Mouse (Mus musculus): Measurements from ENCODE around the gene Hdac8. TPM values are rescaled to one million over a fixed set of nuclear protein-coding genes. Genes with fewer than 3 reads are reported as not detected.
A peak's percentile ranks its signal among the peaks of the same experiment; 100 is the strongest.

Gene Hdac8
- polyA plus RNA-seq, 1 experiment from 2014 or later = 6.0 TPM

GRCm38 (mm10) chrX:102416972-102417371 lies 88.2 kb downstream of the Hdac8 start:
- DNase-seq (ENCODE audit: low spot score) (no peak), ATAC-seq (ENCODE audit: low FRiP score, low TSS enrichment) (no peak)
- TF ChIP-seq EP300 (optimal IDR thresholded peaks at IDR 0.05) (no peak), CTCF (IDR thresholded peaks at IDR 0.05; ENCODE audit: low read depth) (no peak)
- no peaks in the 10 kb centered on the region for H3K27me3 ChIP-seq (ENCODE audit: control insufficient read depth, insufficient read depth, low read length)
- H3K36me3 ChIP-seq (ENCODE audit: control insufficient read depth, insufficient read depth, low read length) = no peaks in the 10 kb centered on the region
- H3K4me3 ChIP-seq (ENCODE audit: low read depth, low read length) = no peak overlapping the region
- H3K4me1 ChIP-seq (replicated peaks; ENCODE audit: control insufficient read depth, insufficient read depth) = no peaks in the 10 kb centered on the region
- H3K4me2 ChIP-seq (replicated peaks; ENCODE audit: low read depth) = no peak overlapping the region
- H3K9ac ChIP-seq (ENCODE audit: low read length) = no peak overlapping the region
- WGBS = 56% methylated on average over 4 of the region's 4 CpGs
- H3K27ac ChIP-seq (replicated peaks) = no peak overlapping the region
- H3K9me3 ChIP-seq (ENCODE audit: control insufficient read depth, low read length) = no peaks in the 10 kb centered on the region

GRCm38 (mm10) chrX:102416386-102416785 lies 88.8 kb downstream of the Hdac8 start:
- no peak overlapping the region for H3K27ac ChIP-seq (replicated peaks)
- 58% methylated on average over 4 of the region's 4 CpGs for WGBS
- no peaks in the 10 kb centered on the region for H3K36me3 ChIP-seq (ENCODE audit: control insufficient read depth, insufficient read depth, low read length)
- DNase-seq (ENCODE audit: low spot score) = no peak
- H3K4me1 ChIP-seq (replicated peaks; ENCODE audit: control insufficient read depth, insufficient read depth) = no peaks in the 10 kb centered on the region
- no peak overlapping the region for H3K4me2 ChIP-seq (replicated peaks; ENCODE audit: low read depth)
- H3K9me3 ChIP-seq (ENCODE audit: control insufficient read depth, low read length) = no peaks in the 10 kb centered on the region
- no peak overlapping the region for H3K9ac ChIP-seq (ENCODE audit: low read length)
- H3K27me3 ChIP-seq (ENCODE audit: control insufficient read depth, insufficient read depth, low read length) = no peaks in the 10 kb centered on the region
- TF ChIP-seq CTCF (IDR thresholded peaks at IDR 0.05; ENCODE audit: low read depth) = no peak
- no peak for TF ChIP-seq EP300 (optimal IDR thresholded peaks at IDR 0.05)
- H3K4me3 ChIP-seq (ENCODE audit: low read depth, low read length) = no peak overlapping the region
- no peak for ATAC-seq (ENCODE audit: low FRiP score, low TSS enrichment)

GRCm38 (mm10) chrX:102384765-102385164 lies 120.4 kb downstream of the Hdac8 start:
- H3K9ac ChIP-seq (ENCODE audit: low read length) = no peak overlapping the region
- ATAC-seq (ENCODE audit: low FRiP score, low TSS enrichment) = peak; percentile 76; the same call in 1 of the 2 replicates
- TF ChIP-seq EP300 (optimal IDR thresholded peaks at IDR 0.05) (no peak), CTCF (IDR thresholded peaks at IDR 0.05; ENCODE audit: low read depth) (no peak)
- H3K9me3 ChIP-seq (ENCODE audit: control insufficient read depth, low read length) = no peaks in the 10 kb centered on the region
- no peak for DNase-seq (ENCODE audit: low spot score)
- no peaks in the 10 kb centered on the region for H3K36me3 ChIP-seq (ENCODE audit: control insufficient read depth, insufficient read depth, low read length)
- no peak overlapping the region for H3K4me3 ChIP-seq (ENCODE audit: low read depth, low read length)
- H3K4me2 ChIP-seq (replicated peaks; ENCODE audit: low read depth) = no peak overlapping the region
- no peaks in the 10 kb centered on the region for H3K4me1 ChIP-seq (replicated peaks; ENCODE audit: control insufficient read depth, insufficient read depth)
- H3K27me3 ChIP-seq (ENCODE audit: control insufficient read depth, insufficient read depth, low read length) = no peaks in the 10 kb centered on the region
- H3K27ac ChIP-seq (replicated peaks) = no peak overlapping the region
- 67% methylated on average over 3 of the region's 3 CpGs for WGBS

GRCm38 (mm10) chrX:102383151-102383550 lies 122.0 kb downstream of the Hdac8 start:
- no peak for TF ChIP-seq EP300 (optimal IDR thresholded peaks at IDR 0.05)
- TF ChIP-seq CTCF (IDR thresholded peaks at IDR 0.05; ENCODE audit: low read depth) = no peak
- no peaks in the 10 kb centered on the region for H3K9me3 ChIP-seq (ENCODE audit: control insufficient read depth, low read length)
- no peak overlapping the region for H3K4me3 ChIP-seq (ENCODE audit: low read depth, low read length)
- no peak for ATAC-seq (ENCODE audit: low FRiP score, low TSS enrichment)
- no peaks in the 10 kb centered on the region for H3K27me3 ChIP-seq (ENCODE audit: control insufficient read depth, insufficient read depth, low read length)
- no peaks in the 10 kb centered on the region for H3K36me3 ChIP-seq (ENCODE audit: control insufficient read depth, insufficient read depth, low read length)
- no peak overlapping the region for H3K4me2 ChIP-seq (replicated peaks; ENCODE audit: low read depth)
- H3K27ac ChIP-seq (replicated peaks) = no peak overlapping the region
- DNase-seq (ENCODE audit: low spot score) = no peak
- WGBS = 54% methylated on average over 7 of the region's 7 CpGs
- H3K9ac ChIP-seq (ENCODE audit: low read length) = no peak overlapping the region
- no peaks in the 10 kb centered on the region for H3K4me1 ChIP-seq (replicated peaks; ENCODE audit: control insufficient read depth, insufficient read depth)

DNA sequence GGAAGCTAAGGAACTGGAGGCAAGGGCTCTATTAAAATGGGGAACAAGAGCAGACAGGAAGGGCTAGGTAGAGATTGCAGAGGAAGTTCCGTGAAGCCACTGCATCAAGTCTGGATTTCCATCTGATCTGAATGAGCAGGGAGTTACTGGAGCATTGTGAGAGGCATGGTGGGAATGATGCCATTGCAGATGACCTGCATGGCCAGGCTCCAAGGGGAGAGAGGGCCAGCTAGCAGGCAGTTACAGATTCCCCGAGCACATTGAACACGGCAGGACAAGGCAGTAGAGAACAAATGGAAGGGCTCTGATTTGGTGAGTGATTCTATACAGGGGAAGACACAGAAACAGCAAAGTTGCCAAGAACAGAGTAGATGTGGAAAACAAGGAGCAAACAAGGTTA lies 138.6 kb downstream of the Hdac8 start:
- TF ChIP-seq EP300 (optimal IDR thresholded peaks at IDR 0.05) = no peak
- no peak for TF ChIP-seq CTCF (IDR thresholded peaks at IDR 0.05; ENCODE audit: low read depth)
- no peak overlapping the region for H3K4me2 ChIP-seq (replicated peaks; ENCODE audit: low read depth)
- no peak overlapping the region for H3K27ac ChIP-seq (replicated peaks)
- H3K27me3 ChIP-seq (ENCODE audit: control insufficient read depth, insufficient read depth, low read length) = no peaks in the 10 kb centered on the region
- no peak for DNase-seq (ENCODE audit: low spot score)
- H3K4me3 ChIP-seq (ENCODE audit: low read depth, low read length) = no peak overlapping the region
- no peaks in the 10 kb centered on the region for H3K36me3 ChIP-seq (ENCODE audit: control insufficient read depth, insufficient read depth, low read length)
- 67% methylated on average over 3 of the region's 3 CpGs for WGBS
- no peaks in the 10 kb centered on the region for H3K9me3 ChIP-seq (ENCODE audit: control insufficient read depth, low read length)
- H3K9ac ChIP-seq (ENCODE audit: low read length) = no peak overlapping the region
- no peak for ATAC-seq (ENCODE audit: low FRiP score, low TSS enrichment)
- H3K4me1 ChIP-seq (replicated peaks; ENCODE audit: control insufficient read depth, insufficient read depth) = no peaks in the 10 kb centered on the region

DNA sequence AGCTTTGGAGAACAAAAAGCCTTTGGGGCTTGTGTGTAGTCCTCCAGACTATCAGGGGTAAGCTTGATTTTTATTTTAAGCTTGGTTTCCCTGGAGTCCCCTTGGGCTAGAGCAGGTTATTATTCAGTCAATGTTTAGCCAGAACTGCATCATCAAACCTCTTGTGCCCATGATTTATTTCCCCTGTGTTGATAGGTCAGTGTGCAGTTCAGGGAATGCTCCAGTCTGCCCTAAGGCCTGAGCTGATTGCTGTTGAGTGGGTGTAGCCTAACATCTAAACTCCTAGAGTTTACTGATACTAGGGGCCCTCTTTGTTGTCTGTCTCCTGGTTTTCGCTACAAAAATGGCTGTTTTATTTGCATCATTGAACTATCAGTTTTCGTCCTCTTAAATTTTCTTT lies 142.9 kb downstream of the Hdac8 start:
- H3K4me3 ChIP-seq (ENCODE audit: low read depth, low read length) = no peak overlapping the region
- H3K4me2 ChIP-seq (replicated peaks; ENCODE audit: low read depth) = no peak overlapping the region
- ATAC-seq (ENCODE audit: low FRiP score, low TSS enrichment) = no peak
- no peaks in the 10 kb centered on the region for H3K27me3 ChIP-seq (ENCODE audit: control insufficient read depth, insufficient read depth, low read length)
- no peak overlapping the region for H3K27ac ChIP-seq (replicated peaks)
- no peak for TF ChIP-seq EP300 (optimal IDR thresholded peaks at IDR 0.05)
- DNase-seq (ENCODE audit: low spot score) = no peak
- H3K36me3 ChIP-seq (ENCODE audit: control insufficient read depth, insufficient read depth, low read length) = no peaks in the 10 kb centered on the region
- H3K9me3 ChIP-seq (ENCODE audit: control insufficient read depth, low read length) = no peaks in the 10 kb centered on the region
- no peaks in the 10 kb centered on the region for H3K4me1 ChIP-seq (replicated peaks; ENCODE audit: control insufficient read depth, insufficient read depth)
- H3K9ac ChIP-seq (ENCODE audit: low read length) = no peak overlapping the region
- WGBS = 82% methylated on average over 2 of the region's 2 CpGs

Data from stomach, postnatal 0 days (tissue).